Mouse (Mus musculus) ovary, postnatal 14 days (tissue): ENCODE measurements at regions not wholly inside any gene's neighbourhood (a gene's known extent, or its start where the extent isn't known, plus 50 kb on each side); places are given as distances from the start of the nearest gene placed in this dataset.
"Not testable (repeated sequence)": the region's sequence is repeated elsewhere in the genome, so short reads cannot be mapped to it uniquely, and the experiment has no call there.

ENCODE experiments used
- DNase-seq: peaks from one replicate; pipeline ENCODE4 v3.0.0; 2022; ENCODE audit warnings: low spot score

DNA sequence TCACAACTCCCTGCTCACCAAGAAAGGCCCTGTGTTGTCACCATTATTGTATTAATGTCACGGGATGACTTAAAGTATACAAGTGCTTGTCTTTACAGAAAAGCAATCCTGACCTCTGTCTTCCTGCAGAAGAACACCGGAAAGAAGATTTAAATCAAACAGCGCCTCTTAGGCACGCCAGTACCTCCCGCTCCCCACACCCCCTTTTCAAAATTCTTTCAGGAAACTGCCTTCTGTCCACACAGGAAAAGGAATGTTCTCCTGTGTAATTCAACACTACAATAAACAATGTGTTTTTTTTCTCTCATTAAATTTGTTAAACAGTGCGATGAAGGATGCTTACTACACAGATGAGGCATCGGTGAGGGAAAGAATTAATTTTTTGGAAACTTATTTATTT is 112.6 kb upstream of the Stt3b start:
- no peak for DNase-seq

DNA sequence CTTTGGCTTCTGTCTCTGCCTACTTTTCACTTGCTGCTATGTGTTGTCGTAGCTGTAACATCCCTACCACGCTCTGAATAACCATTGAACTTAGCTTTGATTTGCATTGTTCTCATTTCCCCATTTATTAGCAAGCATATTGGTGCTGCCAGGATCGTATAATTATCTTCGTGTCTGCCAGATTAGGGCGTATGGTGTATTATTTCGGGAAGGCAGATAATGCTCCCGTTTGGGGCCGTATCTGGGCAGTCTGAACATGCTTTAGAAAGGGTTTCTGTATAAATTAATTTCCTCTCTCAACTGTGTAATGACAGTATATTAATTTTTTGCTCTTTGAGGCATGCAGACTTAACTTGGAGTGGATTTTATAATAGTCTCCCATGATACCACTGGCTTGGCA is 116.5 kb upstream of the Stt3b start:
- DNase-seq = no peak

DNA sequence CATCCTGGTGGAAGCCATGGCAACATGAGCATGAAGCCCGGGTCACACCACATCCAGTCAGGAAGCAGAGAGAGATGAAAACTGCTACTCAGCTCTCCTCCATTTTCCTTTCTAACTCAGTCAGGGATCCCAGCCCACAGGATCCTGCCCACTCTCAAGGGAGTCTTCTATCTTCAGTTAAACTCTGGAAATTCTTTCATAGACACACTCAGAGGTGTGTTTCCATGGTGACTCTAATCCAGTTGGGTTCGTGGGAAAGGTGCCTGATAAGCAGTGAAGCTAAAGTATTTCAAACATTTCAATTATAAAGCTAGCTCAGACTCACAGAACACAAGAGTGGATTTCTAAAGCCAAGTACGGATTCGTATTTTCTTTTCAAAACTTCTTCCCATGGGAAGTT is 120.0 kb upstream of the Stt3b start:
- DNase-seq = no peak

DNA sequence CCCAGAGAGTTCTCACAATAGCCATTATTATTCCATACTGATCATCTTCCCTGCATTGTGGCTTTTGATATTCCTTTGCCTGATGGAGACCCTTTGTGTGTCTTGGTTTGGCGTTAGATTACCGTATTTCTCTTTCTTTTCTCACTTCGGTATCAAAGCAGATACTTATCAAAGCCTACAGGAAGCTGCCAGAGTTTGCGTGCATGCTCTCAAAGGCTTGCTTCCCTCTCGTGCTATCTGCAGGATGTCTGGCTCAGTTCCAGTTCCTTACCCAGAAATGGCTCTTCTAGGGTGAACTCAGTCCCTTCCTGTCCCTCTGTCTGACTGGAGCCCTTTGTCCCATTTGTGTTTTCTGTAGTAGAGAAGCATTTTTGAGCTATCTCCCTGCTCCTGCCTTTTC is 124.5 kb upstream of the Stt3b start:
- no peak for DNase-seq

DNA sequence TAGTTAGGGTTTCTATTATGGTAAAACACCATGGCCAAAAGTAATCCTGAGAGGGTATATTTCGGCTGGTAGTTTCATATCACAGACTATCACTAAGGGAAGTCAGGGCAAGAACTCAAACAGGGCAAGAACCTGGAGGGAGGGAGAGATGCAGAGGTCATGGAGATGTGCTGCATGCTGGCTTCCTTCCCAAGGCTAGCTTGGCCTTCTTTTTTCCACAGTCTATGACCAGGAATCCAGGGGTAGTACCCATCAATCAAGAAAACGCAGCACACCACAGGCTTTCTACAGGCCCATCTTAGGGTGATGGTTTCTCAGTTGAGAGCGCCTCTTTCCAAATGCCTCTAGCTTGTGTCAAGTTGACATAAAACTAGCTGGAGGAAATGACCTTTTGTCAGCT is 126.1 kb upstream of the Stt3b start:
- DNase-seq = no peak

DNA sequence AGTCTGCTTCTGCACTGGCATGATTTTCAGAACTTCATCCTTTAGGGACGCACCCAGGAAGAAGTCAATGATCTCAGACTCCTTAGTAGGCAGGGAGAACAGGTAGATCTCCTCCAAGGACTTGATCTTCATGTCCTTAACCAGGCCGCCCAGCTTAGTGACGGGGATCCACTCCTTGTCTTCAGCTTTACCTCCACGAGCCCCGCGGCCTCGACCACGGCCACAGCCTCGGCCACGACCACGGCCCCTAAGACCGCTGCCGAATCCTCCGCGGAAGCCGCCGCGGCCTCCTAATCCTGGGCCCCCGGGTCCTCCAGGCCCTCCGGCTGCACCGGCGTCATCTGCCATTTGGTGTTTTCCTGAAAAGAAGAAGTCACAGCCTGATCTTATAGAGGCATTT is 128.0 kb upstream of the Stt3b start:
- DNase-seq = not testable (repeated sequence)

DNA sequence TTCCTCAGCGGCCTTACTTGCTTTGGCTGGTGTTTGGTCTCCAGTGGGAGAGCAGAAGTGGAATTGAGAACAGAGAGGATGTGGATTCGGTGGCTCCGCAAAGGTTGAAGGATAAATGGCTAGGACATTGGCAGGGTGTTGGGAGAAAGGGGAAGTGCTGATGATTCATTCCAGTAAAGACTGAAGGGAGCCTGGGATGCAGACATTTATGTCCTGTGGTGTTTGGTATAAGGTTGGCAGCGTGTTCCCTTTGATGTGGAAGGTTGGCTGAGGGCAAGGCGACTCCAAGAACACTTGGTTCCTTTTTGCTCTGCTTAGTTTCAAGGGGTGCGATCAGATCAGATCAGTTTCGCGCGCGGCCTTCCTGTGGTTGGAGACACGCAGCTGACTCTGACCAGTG is 136.5 kb upstream of the Stt3b start:
- DNase-seq = no peak

DNA sequence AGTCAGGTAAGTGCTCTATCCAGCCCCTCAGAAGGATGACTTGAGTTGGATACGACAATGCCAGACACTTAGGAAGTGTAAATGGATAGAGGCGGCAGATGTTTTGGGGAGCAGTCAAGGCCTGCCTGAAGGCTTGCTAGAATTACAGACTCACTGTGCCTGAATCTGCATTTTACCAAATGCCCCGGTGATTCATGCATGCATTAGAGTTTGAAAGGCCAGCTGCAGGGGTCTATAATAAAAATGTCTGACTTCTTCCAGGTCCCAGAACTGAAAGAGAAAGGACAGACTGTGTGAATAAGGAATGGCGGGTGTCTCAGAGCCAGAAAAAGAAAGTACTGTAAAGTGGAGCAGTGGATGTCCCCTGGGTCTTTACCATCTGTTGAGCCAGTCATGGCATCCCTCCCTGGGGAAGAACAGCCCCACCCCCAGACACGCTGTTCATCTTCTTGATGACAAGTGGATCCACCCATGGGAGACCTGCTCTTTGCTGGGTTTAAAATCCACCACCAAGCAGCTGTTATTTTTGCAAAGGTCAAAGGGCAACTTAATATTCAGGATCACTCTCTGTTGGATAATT is 140.6 kb upstream of the Stt3b start:
- DNase-seq = no peak

DNA sequence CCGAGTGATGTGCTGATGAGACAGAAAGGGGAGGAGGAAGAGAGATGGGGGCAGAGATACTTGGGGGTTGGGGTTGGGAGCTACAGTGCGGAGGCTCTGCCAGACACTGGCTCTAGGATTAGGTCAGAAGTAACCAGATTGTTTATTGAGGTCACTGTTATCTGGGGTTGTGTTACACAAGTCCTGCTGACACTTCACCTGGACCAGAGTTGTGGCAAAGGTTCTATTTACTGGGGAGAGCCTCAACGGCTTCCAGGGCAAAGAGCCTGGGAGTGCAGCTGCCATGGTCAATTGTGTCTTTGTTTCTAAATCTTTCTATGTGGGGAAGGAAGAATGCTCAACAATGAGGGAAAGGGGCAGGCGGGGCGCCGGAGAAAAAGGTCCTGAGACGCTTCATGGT is 144.6 kb upstream of the Stt3b start:
- no peak for DNase-seq

DNA sequence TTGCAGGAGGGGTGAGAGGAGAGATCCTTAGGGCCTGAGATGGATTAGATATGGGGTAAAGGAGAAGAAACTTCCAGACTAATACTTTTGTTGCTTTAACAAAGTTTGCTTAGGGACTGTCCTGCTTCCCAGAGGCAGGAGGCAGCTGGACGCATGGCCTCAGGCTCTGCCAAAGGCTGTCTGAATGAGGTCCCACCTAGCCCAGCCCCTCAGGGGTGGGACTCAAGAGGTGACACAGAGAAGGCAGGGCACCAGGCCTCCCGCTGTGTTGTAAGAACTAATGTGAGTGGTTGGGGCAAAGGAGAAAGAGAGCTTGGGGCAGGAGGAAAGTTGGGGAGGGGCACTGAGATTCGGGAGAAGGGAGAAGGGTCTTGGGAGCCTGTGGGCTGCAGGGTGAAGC is 145.9 kb upstream of the Stt3b start:
- DNase-seq = no peak

DNA sequence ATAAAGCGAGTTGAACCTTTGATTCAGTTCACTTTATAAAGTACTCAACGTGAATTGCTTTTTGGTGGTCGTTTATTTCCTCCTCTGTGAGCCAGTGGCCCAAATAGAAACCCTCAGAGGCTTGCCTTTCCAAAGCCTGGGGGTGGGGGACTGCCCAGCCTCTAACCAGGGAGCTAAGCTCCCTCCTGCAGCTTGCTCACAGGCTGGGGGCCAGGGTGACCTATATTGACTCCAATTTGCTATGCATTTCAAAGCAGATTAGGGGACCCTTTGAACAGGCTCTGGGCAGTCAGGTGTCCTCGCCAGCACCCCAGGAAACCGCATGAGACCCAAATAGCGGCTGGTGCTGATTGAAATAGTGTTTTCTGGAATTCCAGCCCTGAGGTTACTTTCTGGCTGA is 146.4 kb upstream of the Stt3b start:
- DNase-seq = no peak

DNA sequence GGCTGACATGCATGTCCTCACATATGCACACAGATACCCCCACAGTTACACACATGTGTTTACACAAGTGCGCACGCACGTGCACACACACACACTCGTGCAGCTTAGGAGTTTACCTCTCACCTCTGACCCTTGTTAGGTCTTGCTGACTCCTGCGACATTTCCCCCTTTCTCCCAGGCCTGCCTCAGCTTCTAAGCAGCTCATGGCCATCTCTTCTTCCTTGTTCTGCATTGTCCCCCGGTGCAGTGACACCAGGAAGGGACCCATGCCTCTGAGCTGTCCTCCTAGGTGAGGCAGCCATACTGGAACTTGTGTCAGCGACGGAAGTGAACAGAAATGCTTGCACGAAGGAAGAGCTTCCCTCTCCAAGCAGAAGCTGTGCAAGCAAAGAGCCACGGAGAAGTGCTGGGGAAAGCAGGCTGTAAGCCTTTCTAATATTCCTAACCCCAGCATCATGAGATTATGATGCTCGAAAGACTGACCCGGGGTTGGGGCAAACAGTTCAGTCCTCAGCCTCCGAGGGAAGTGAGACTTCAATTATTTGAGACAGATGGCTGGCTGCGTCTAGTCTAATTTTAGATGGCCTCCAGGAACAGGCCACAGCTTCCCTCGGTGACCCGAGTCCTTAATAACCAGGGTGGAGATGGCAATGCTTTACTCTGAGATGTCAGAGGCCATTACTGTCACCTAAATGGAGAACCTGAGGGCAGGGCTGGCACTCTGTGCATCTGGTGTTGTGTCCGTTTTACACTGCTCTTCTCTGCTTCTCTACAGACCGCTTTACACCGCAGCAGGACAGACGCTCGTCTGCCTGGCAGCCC is 147.9 kb upstream of the Stt3b start:
- no peak for DNase-seq

DNA sequence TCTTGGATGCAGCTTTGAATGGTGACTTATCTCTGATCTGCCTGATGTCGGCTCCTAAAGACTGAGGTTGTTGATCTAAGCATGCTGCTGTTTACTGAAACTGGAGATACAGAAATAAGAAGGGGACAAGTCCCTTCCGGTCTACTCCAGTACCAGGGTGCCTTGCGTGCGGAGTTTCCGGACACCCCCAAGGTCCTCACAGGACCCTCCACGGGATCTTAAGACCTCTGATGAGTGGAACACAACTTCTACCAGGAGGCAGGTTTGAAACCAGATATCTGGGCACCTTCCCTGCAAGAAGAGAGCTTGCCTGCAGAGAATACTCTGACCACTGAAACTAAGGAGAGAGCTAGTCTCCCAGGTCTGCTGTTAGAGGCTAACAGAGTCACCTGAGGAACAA is 148.9 kb upstream of the Stt3b start:
- DNase-seq = not testable (repeated sequence)

DNA sequence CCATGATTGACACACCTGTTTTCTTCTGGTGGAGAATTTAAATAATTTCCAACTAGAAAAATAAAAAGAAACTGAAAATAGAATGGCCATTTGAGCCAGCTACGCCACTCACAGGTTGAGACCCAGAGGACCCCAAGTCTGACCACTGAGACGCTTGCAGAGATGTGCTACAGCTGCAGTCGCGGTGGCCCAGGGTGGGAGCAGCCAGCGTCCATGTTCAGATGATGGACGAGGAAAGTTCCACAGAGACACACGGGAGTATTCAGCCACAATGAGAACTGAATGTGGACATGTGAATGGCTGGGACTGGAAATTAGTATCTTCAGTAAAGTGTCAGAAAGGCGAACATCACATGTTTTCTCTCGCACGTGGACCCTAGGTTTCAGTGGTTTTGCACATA is 155.1 kb upstream of the Stt3b start:
- DNase-seq = no peak

DNA sequence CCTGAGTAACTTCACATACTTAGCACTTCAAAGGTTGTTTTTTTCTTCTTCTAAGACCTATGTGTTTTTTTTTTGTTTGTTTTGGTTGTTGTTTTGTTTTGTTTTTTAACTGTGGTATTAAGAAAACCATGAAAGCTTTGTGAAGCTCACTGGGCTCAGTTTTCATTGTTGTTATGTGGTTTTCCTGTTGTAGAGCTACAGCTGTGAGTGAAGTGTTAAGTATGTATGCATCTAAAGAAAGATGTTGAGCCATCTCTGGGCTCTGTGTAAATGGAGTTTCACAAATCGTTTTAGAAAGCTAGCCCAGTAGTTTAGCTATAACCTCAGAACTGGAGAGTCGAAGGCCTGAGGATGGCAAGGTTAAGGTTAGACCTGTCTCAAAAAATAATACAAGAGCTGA is 158.4 kb upstream of the Stt3b start:
- no peak for DNase-seq

DNA sequence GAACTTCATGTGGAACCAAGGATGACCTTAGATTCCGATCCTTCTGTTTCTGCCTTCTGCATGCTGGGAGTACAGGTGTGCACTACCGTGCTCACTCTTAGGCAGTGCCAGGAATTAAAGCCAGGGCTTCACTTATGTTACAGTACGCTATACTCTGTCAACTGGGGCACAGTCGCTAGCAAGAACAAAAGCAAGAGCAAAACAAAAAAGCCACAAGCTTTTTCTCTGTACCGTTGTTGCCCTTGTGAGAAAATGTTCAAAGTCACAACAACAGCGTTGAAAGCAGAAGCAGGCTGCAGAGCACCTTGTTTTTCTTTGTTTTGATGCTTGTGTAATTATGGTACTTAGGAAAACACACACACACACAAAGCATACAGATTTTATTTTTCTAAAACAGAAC is 161.4 kb upstream of the Stt3b start:
- no peak for DNase-seq

DNA sequence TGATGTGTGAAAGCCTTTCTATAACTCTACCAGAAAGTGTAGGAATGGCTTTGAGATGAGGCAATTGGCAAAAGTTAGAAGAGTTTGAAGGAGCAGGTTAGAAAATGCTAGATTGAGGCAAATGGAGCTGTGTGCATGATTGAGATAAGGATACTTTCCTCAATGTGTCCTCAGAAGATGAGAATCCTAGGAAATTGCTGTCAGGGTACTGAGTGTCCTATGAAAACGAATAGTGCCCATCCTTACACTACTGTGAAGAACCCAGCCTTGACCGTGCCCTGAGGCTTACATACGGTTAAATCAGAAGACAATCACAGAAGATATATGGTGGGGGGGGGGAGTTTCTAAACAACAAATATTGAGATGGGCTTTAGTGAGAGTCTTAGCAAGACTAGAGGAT is 162.8 kb upstream of the Stt3b start:
- no peak for DNase-seq

DNA sequence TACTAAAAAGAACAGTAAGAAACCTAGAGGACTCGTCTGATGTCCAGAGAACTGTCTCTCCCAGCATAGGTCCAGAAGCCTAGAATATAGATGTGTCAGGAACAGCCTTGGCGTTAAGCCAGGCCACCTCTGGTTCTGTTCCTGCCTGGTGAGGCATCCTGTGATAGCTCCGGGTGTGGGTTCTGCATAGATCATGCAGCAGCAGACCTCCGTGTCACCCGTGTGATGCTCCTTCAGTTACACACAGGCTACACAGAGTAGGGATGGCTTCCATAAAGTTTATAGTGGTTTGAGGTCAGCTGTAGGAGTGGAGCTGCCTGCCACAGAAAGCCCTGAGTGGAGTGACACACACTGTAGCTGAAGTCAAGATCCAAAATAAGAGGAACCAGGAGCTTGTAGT is 163.6 kb upstream of the Stt3b start:
- DNase-seq = no peak

DNA sequence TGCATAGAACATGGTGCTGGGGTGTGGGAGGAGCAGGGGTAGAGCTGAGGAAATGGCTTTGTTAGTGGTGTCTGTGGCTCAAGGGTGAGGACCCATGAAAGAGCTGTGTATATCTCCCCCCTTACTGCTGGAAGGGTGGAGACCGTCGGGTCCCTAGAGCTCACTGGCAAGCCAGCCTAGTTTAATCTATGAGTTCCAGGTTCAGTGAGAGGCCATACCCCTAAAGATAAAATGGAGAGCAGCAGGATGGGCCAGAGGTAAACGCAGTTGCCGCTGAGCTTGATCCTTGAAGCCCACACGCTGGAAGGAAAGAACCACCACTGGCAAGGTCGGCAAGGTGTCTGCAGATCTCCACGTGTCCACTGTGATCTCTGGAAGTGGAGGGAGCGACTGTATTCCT is 164.1 kb upstream of the Stt3b start:
- no peak for DNase-seq

DNA sequence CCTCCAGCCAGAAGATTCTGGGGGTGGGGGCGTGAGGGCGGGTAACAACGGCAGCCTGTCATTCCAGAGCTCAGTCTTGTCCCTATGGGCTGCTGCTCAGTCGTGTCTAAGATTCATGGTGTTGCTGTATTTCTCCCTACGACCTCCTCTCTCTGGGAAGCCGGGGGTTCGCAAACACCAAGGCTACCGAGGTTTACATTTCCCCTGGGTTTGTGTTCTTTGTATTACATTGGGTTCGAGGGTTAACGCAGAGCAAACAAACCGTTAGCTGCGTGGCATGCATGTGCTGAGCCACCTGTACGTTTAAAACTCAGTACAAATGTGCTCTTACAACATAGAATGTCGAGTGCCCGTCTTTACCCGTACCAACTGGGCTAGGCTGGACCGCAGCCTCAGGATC is 166.0 kb upstream of the Stt3b start:
- no peak for DNase-seq

DNA sequence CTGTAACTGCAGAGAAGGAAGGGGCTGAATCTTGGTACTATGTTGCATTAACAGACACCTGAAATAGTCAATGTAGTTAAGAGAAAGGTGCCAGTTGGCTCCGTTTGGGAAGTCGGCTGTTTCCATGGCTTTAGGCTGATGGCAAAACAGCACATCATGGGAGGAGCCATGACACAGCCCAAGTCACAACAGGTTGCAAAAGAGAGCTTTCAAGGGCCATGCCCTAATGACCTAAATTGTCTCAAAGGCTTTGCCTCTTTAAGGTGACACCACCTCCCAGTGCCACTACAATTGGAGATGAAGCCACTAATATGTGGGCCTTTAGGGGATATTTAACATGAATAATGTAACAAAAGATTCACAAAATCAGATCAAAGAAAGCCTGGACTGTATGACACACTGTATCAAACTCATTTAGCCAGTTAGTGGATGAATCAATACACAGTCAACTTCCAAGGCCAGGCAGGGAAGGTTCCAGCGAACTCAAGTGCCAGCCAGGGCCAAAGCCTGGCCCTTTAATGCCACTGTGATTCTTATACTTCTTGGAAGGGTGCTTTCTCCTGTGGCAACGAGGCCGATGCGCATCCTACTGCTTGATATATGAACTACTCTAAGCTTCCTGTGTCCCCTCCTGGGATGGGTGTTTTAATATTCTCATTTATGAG is 167.5 kb upstream of the Stt3b start:
- no peak for DNase-seq

DNA sequence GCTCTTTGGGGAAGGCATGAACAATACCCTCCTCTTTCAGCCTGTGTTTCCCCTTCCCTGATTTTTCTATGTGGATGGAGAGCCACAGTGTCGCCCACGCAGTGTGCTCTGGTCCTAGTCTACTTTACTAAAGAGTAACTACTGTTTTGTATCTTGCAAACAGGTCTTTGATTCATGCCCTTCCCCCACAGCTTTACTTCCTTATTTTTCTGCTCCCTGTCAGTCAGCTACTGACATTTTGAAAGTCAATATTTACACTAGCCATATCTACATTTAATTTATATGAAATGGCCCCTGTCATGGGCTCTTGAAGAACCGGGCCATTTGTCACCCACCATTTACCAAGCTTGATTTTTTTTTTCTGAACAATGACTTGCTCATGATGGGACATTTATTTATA is 168.7 kb upstream of the Stt3b start:
- no peak for DNase-seq

DNA sequence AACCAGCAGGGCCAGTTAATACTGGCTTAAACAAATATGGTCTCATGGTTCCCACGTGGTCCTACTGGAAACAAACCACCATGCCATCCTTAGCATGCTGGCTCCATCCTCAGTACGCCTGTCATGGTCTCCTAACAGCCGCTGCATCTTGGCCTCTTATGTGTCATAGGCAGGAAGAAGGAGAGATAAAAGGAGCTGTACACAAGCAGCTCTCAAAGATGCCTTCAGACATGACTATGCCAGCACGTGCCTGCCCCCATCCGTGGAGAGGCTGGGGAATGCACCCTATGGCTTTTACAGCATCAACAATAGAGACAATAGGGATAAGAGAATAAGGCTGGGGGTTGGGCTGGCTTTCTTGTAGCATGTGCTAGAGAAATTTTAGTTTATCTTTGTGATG is 171.0 kb upstream of the Stt3b start:
- no peak for DNase-seq

DNA sequence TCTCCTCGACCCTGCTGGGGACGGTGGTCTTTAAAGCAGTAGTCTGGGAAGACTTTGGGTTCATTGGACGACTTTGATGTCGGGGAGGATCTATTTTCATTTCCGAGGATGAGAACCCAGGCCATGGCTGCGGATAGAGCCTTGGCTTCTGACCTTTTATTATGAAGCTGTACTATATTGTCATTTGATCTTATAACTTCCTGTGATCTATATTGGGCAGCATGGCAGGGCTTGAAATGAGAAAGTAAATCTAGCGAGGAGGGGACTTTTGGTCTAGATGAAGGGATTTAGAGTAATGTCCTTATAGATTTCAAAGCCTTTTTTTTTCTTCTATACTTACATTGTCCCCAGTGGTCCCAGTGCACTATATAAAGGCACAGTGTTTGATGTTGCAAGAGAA is 172.8 kb upstream of the Stt3b start:
- no peak for DNase-seq
